ENCODE assay signal across 9 mouse cellular contexts in the genomic region with DNA sequence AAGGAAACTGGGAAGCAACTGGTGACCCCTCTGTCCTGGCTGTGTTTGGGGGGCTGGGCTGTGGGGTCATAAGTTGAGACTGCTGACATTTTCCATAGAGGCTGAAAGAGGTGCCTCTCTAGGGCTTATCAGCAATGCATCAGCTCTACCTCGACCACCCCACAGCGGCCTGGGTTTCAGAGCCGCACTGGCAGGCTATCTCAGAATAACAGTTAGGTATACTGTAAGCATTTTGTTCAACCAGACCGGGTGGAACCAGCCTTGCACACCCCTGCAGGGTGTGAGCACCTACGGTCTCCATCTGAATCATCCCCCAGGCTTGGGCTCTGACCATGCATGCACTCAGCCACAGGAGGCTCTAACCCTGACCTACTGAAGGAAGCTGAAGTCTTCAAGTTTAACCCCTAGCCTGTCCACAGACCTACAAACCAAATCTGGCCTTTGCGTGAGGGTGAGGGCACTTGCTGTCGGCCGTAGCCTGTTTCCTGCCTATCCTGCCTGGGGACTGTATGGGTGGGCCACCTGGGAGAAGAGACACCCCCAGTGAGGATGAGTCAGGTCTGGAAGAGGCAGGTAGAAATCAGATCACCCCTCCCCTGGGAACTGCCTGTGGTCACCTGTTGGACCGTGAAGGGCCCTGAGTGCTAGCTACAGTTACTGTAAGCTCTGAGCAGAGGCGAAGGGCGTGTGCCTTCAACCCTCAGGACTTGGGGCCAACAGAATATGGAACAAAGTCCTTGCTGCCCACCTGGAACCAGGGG.
DNase-seq lines count a peak whose midpoint lies in the region; ATAC-seq and TF ChIP-seq lines count a peak whose summit lies in the region.
"Had no signal": no experiment of that assay in that cellular context is flagged by ENCODE, and none has a peak within 500 bp of the region (broad histone marks: within the 10 kb centered on the region; RNA-seq: fewer than 3 reads in every experiment).

No protein-coding gene starts in this region.

- no peak for ATAC-seq in heart, postnatal 0 days (ENCODE audit: insufficient read depth, low read depth)
- no peak; the same call in 1 of the 2 replicates for ATAC-seq in limb, embryonic 12.5 days (ENCODE audit: insufficient number of reproducible peaks, insufficient read depth, low FRiP score, low TSS enrichment, low read depth)
- ATAC-seq in stomach, embryonic 15.5 days (ENCODE audit: insufficient read depth, low FRiP score, low read depth) = no peak

- H3K4me2 ChIP-seq in heart, postnatal 0 days (ENCODE audit: low read depth, low read length) = 0 out of 2 replicates have a peak overlapping the region, but pooled peaks have one; percentile 3
- peak overlapping the region; percentile 49 for H3K4me2 ChIP-seq in limb, embryonic 12.5 days
- H3K4me2 ChIP-seq in stomach, embryonic 15.5 days = no peak overlapping the region

- no peak overlapping the region; the same call in 1 of the 2 replicates for H3K27ac ChIP-seq in heart, postnatal 0 days (ENCODE audit: low read depth)
- peak overlapping the region; percentile 92 for H3K27ac ChIP-seq in limb, embryonic 12.5 days
- H3K27ac ChIP-seq in stomach, embryonic 15.5 days = 0 out of 2 replicates have a peak overlapping the region, but pooled peaks have one; percentile 36
- H3K27ac ChIP-seq: gastrocnemius, adult 2 months had no signal

- H3K4me1 ChIP-seq in heart, postnatal 0 days (ENCODE audit: control insufficient read depth, insufficient read depth) = peaks cover 23% of the 10 kb centered on the region
- H3K4me1 ChIP-seq in limb, embryonic 12.5 days (replicated peaks) = peaks cover 56% of the 10 kb centered on the region
- H3K4me1 ChIP-seq in stomach, embryonic 15.5 days = peaks cover 52% of the 10 kb centered on the region

- DNase-seq in heart, postnatal 0 days (ENCODE audit: low spot score) = no peak
- DNase-seq in heart, postnatal 25 days (ENCODE audit: low spot score) = no peak
- DNase-seq in thymus, postnatal 25 days = peak; percentile 47
- no peak for DNase-seq in thymus, adult 18-20 months
- no peak for DNase-seq in testis, postnatal 10 days (ENCODE audit: low spot score)
- DNase-seq in spleen, adult 12 weeks (ENCODE audit: low spot score) = no peak
- DNase-seq: gastrocnemius, adult 2 months had no signal

- no peak overlapping the region for H3K9ac ChIP-seq in heart, postnatal 0 days (replicated peaks; ENCODE audit: low read depth, low read length)
- peak overlapping the region; percentile 9; the same call in 1 of the 2 replicates for H3K9ac ChIP-seq in limb, embryonic 12.5 days (replicated peaks)
- H3K9ac ChIP-seq in stomach, embryonic 15.5 days = no peak overlapping the region

- H3K9me3 ChIP-seq in heart, postnatal 0 days (replicated peaks; ENCODE audit: control insufficient read depth, low read length) = no peaks in the 10 kb centered on the region
- H3K9me3 ChIP-seq in limb, embryonic 12.5 days = no peaks in the 10 kb centered on the region
- H3K9me3 ChIP-seq in stomach, embryonic 15.5 days = no peaks in the 10 kb centered on the region

- TF ChIP-seq EP300 in heart, postnatal 0 days (IDR thresholded peaks at IDR 0.05; ENCODE audit: low read depth) = no peak

- TF ChIP-seq CTCF in heart, postnatal 0 days (IDR thresholded peaks at IDR 0.05; ENCODE audit: low read depth) = no peak

- H3K27me3 ChIP-seq in heart, postnatal 0 days (ENCODE audit: control insufficient read depth, insufficient read depth, low read length) = no peaks in the 10 kb centered on the region
- H3K27me3 ChIP-seq in limb, embryonic 12.5 days = no peaks in the 10 kb centered on the region
- no peaks in the 10 kb centered on the region for H3K27me3 ChIP-seq in stomach, embryonic 15.5 days (replicated peaks)

- peaks cover 35% of the 10 kb centered on the region for H3K36me3 ChIP-seq in heart, postnatal 0 days (replicated peaks; ENCODE audit: control insufficient read depth, insufficient read depth, low read length)
- peaks cover 48% of the 10 kb centered on the region for H3K36me3 ChIP-seq in limb, embryonic 12.5 days
- peaks cover 42% of the 10 kb centered on the region for H3K36me3 ChIP-seq in stomach, embryonic 15.5 days

- 72% methylated on average over 11 of the region's 11 CpGs for WGBS in heart, postnatal 0 days
- WGBS in limb, embryonic 12.5 days = 78% methylated on average over 11 of the region's 11 CpGs
- WGBS in stomach, embryonic 15.5 days = 72% methylated on average over 11 of the region's 11 CpGs

- intact Hi-C loops in heart, postnatal 25 days (cut with DNase I) = no loop called here

- no peak overlapping the region for H3K4me3 ChIP-seq in heart, postnatal 0 days (ENCODE audit: low read depth, low read length)
- 0 out of 2 replicates have a peak overlapping the region, but pooled peaks have one; percentile 10 for H3K4me3 ChIP-seq in limb, embryonic 12.5 days (replicated peaks)
- H3K4me3 ChIP-seq in stomach, embryonic 15.5 days (replicated peaks) = no peak overlapping the region
- H3K4me3 ChIP-seq: gastrocnemius, adult 2 months had no signal
